In the genomic region with DNA sequence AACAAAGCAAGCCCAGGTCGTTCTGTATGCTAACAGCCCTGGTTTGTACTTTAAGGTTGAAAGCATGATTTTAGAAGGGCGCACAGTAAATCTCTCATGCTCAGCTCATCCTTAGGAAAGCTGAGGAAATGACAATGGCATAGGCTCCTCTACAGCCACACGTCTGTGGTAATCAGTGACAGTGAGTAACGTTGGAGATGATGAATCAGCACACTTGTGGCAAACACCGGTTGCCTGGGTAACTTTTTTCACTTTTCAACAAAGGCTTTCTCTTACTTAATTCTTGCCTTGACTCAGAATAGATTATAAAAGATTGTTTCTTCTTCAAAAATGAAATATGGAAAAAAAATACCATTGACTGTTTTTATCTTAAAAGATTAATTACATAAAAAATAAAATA, we compare ENCODE assay signal across 13 mouse cellular contexts.
DNase-seq lines count a peak whose midpoint lies in the region; ATAC-seq and TF ChIP-seq lines count a peak whose summit lies in the region.
"Had no signal": no experiment of that assay in that cellular context is flagged by ENCODE, and none has a peak within 500 bp of the region (broad histone marks: within the 10 kb centered on the region; RNA-seq: fewer than 3 reads in every experiment).

No protein-coding gene starts in this region.

- peak overlapping the region; percentile 5 for H3K4me3 ChIP-seq in liver, postnatal 0 days (ENCODE audit: low read depth, low read length)
- H3K4me3 ChIP-seq: heart, embryonic 12.5 days had no signal

- H3K4me1 ChIP-seq in liver, postnatal 0 days (ENCODE audit: insufficient read depth): peaks cover 3% of the 10 kb centered on the region; the same call in 1 of the 2 replicates

- H3K27me3 ChIP-seq in liver, postnatal 0 days (ENCODE audit: insufficient read depth, low read length): no peaks in the 10 kb centered on the region
- H3K27me3 ChIP-seq: heart, embryonic 12.5 days had no signal

- no peak overlapping the region for H3K9ac ChIP-seq in liver, postnatal 0 days (replicated peaks)
- H3K9ac ChIP-seq: heart, embryonic 12.5 days had no signal

- H3K9me3 ChIP-seq in liver, postnatal 0 days (ENCODE audit: low read length): no peaks in the 10 kb centered on the region
- H3K9me3 ChIP-seq: heart, embryonic 12.5 days had no signal

- peak; percentile 39 for DNase-seq in adrenal gland, adult 2 months
- no peak for DNase-seq in adrenal gland, adult 8-10 months
- peak; percentile 22 for DNase-seq in MN1 (ENCODE audit: low spot score)
- DNase-seq in liver, postnatal 0 days: no peak
- DNase-seq in urinary bladder, postnatal 25 days (ENCODE audit: low spot score): no peak
- DNase-seq in retina, embryonic 14.5 days (ENCODE audit: low spot score): no peak
- DNase-seq in right cerebral cortex, postnatal 10 days (ENCODE audit: low spot score in 2 of 2): no peak
- DNase-seq: B cell, adult 2 months; kidney, adult 8-10 months; right cerebral cortex, postnatal 4 days had no signal

- no peak for TF ChIP-seq EP300 in liver, postnatal 0 days (IDR thresholded peaks at IDR 0.05; ENCODE audit: low read depth)

- no peak for TF ChIP-seq CTCF in liver, postnatal 0 days (IDR thresholded peaks at IDR 0.05; ENCODE audit: low read depth)

- 28% methylated on average over 5 of the region's 5 CpGs for WGBS in liver, postnatal 0 days (ENCODE audit: insufficient replicate concordance)

- no peak overlapping the region for H3K27ac ChIP-seq in liver, postnatal 0 days (ENCODE audit: low read depth)

- peak; percentile 61 for ATAC-seq in erythroid progenitor cell, adult 5-6 weeks (replicated peaks; ENCODE audit: low FRiP score, poor library complexity, severe bottlenecking)
- no peak for ATAC-seq in liver, postnatal 0 days
- ATAC-seq: forebrain, embryonic 14.5 days had no signal

- peak overlapping the region; percentile 55 for H3K4me2 ChIP-seq in liver, postnatal 0 days (ENCODE audit: low read depth, low read length)
- H3K4me2 ChIP-seq: heart, embryonic 12.5 days had no signal

- H3K36me3 ChIP-seq in liver, postnatal 0 days (replicated peaks; ENCODE audit: insufficient read depth, low read length): no peaks in the 10 kb centered on the region
- H3K36me3 ChIP-seq: heart, embryonic 12.5 days had no signal

Comparison
In these comparisons a context has a peak if more than half of its experiments do, and no peak if none do; other contexts are left out.
1. DNase-seq: peak in adrenal gland, adult 2 months (single experiment) and MN1 (single experiment); none in adrenal gland, adult 8-10 months (single experiment), liver, postnatal 0 days (single experiment), urinary bladder, postnatal 25 days (single experiment), retina, embryonic 14.5 days (single experiment) and right cerebral cortex, postnatal 10 days (0 of 2).